Mouse (Mus musculus): ENCODE measurements around the gene Krr1. TPM values are rescaled to one million over a fixed set of nuclear protein-coding genes. Genes with fewer than 3 reads are reported as not detected.
A peak's percentile ranks its signal among the peaks of the same experiment; 100 is the strongest.

Krr1 gene
- polyA plus RNA-seq, 1 experiment = 24.0 TPM

DNA sequence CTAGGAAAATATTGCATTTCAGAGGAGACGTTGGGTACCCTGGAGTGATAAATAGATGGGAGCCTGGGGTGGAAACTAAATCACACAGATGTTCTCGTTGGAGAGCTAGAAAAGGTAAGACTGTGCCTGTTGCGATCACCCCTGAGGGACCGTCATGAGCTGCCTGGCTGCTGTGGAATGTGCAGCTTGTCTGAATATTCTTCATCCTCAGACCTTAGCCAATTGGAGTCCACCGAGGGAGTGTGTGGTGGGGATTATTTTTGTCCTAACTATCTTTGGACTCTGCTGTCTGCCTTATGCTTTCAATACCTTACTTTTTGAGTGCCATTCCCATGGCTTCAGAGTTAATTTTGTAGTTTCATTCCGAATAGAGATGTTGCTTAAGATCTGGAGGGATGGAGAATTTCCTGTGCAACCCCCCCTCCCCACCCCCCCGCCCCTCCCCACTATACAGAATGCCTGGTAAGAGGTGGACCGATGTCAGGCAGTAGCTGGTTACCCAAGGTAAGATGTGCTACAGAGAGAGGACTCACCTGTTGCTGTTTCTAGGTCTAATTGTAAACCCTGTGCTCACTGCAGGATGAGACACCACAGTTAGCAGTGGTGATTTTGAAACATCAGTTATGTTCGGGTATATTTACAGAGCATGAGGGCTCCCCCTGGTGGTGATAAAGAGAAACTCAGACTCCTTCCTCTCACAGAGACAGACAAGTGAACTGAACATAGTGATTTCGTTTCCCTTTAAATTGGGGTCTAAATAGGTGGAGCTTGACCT, 15.0 kb upstream of the Krr1 start:
- Histone ChIP-seq H3K4me1 (ENCODE audit: control insufficient read depth, insufficient read depth, low read length) (no peaks in the 10 kb centered on the region), H3K27ac (ENCODE audit: control insufficient read depth, insufficient read depth, low read depth, low read length, poor library complexity) (no peak overlapping the region), H3K4me3 (replicated peaks; ENCODE audit: control insufficient read depth, low read depth, low read length) (no peak overlapping the region)
- TF ChIP-seq CTCF (IDR thresholded peaks at IDR 0.05; ENCODE audit: control insufficient read depth, insufficient read depth, low read length) (peak; percentile 52), POLR2A (IDR thresholded peaks at IDR 0.05; ENCODE audit: borderline replicate concordance, control insufficient read depth, low read depth, low read length) (no peak)
- 59% methylated on average over 10 of the region's 10 CpGs for WGBS

DNA sequence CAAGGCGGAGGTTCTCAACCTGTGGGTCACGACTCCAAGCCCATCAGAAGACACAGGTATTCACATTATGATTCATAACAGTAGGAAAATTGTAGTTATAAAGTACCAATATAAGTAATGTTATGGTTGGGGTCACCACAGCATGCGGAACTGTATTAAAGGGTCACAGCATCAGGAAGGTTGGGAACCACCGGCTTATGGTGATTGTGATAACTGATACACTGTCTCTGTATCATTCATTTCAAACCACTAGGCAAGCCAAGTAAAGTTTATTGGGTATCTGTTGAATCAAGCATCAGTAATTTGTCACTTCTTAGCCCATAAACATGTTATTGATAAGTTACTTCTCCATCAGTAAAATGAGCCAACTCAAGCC, 14.4 kb upstream of the Krr1 start:
- no peak overlapping the region for H3K27ac ChIP-seq (ENCODE audit: control insufficient read depth, insufficient read depth, low read depth, low read length, poor library complexity)
- TF ChIP-seq POLR2A (IDR thresholded peaks at IDR 0.05; ENCODE audit: borderline replicate concordance, control insufficient read depth, low read depth, low read length) (no peak), CTCF (IDR thresholded peaks at IDR 0.05; ENCODE audit: control insufficient read depth, insufficient read depth, low read length) (no peak)
- no peak overlapping the region for H3K4me3 ChIP-seq (replicated peaks; ENCODE audit: control insufficient read depth, low read depth, low read length)
- 32% methylated on average over 4 of the region's 4 CpGs for WGBS
- no peaks in the 10 kb centered on the region for H3K4me1 ChIP-seq (ENCODE audit: control insufficient read depth, insufficient read depth, low read length)

DNA sequence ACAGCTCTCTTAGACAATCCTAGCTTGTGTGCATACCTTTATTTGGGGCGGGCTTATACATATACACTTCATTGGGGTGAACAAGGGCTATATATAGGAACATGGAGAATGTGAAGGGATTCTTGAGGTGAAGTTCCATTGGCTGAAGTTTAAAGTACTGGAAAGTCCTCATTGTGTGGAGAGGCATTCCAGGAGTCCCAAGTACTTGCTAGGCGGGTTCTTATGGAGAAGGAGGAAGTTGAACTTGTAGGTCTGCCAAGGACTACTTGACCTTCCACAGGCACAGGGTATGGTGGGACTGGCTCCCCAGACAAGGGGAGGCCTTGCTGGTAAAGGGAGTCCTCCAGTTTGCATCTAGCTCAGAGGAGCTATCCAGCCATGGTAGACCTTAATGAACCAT, 13.1 kb upstream of the Krr1 start:
- 56% methylated on average over 2 of the region's 2 CpGs for WGBS
- TF ChIP-seq POLR2A (IDR thresholded peaks at IDR 0.05; ENCODE audit: borderline replicate concordance, control insufficient read depth, low read depth, low read length) (no peak), CTCF (IDR thresholded peaks at IDR 0.05; ENCODE audit: control insufficient read depth, insufficient read depth, low read length) (no peak)
- Histone ChIP-seq H3K27ac (ENCODE audit: control insufficient read depth, insufficient read depth, low read depth, low read length, poor library complexity) (no peak overlapping the region), H3K4me1 (ENCODE audit: control insufficient read depth, insufficient read depth, low read length) (no peaks in the 10 kb centered on the region), H3K4me3 (replicated peaks; ENCODE audit: control insufficient read depth, low read depth, low read length) (no peak overlapping the region)

DNA sequence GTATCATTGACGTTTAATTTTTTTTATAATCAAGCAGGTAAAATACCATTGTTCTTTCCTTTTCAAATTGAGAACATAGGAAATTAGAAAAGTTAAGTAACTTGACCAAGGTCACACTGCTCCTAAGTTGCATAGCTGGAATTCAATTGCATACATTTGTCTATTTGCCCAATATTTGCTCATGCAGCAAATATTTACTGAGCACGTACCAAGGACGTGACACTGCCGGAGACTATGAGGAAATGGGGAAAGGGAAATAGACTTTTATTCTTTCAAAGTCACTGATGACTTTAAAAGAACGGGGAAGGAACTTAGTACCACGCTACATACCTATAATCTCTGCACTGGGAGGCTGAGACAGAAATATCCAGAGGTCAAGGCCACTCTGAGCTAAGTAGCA, 12.0 kb upstream of the Krr1 start:
- TF ChIP-seq POLR2A (IDR thresholded peaks at IDR 0.05; ENCODE audit: borderline replicate concordance, control insufficient read depth, low read depth, low read length) (no peak), CTCF (IDR thresholded peaks at IDR 0.05; ENCODE audit: control insufficient read depth, insufficient read depth, low read length) (no peak)
- no peak overlapping the region for H3K4me3 ChIP-seq (replicated peaks; ENCODE audit: control insufficient read depth, low read depth, low read length)
- 41% methylated on average over 6 of the region's 6 CpGs for WGBS
- H3K4me1 ChIP-seq (ENCODE audit: control insufficient read depth, insufficient read depth, low read length) = no peaks in the 10 kb centered on the region
- H3K27ac ChIP-seq (ENCODE audit: control insufficient read depth, insufficient read depth, low read depth, low read length, poor library complexity) = no peak overlapping the region

DNA sequence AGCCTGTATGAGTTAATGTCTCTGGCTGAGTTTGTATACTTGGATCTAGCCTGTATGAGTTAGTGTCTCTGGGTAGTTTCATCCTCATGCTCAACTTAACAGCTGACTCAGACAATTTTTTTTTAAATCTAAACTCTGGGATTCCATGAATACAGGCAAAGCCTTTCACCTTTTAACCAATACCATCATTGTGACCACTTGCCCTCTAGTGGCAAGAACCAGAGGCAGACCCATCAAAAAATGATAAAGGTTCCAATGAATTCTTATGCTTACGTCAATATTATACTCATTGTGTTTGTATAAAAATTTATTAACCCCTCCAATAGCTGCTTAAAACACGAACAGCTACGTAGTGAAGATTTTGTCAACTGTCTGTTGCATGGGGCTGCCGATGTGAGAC, 6.1 kb upstream of the Krr1 start:
- no peaks in the 10 kb centered on the region for H3K4me1 ChIP-seq (ENCODE audit: control insufficient read depth, insufficient read depth, low read length)
- H3K4me3 ChIP-seq (replicated peaks; ENCODE audit: control insufficient read depth, low read depth, low read length) = no peak overlapping the region
- TF ChIP-seq CTCF (IDR thresholded peaks at IDR 0.05; ENCODE audit: control insufficient read depth, insufficient read depth, low read length) (no peak), POLR2A (IDR thresholded peaks at IDR 0.05; ENCODE audit: borderline replicate concordance, control insufficient read depth, low read depth, low read length) (no peak)
- no peak overlapping the region for H3K27ac ChIP-seq (ENCODE audit: control insufficient read depth, insufficient read depth, low read depth, low read length, poor library complexity)
- WGBS = 54% methylated on average over 4 of the region's 4 CpGs

DNA sequence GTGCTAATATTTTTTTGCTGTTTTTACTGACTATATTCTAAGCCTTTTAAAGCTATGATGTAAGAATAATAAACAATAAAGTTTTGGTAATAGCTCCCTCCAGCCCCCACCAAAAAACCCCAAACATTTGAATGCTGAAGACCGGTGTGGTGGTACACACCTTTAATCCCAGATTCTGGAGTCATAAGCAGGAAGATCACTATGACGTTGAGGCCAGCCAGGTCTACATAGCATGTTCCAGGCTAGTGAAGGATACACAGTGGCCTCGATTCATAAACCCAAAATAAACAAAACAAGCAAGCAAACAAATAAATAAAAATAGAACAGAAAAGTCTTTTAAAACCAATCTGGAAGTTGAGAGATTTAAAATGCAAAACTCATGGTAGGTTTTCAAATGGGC, 535 bp upstream of the Krr1 start:
- Histone ChIP-seq H3K27ac (ENCODE audit: control insufficient read depth, insufficient read depth, low read depth, low read length, poor library complexity) (no peak overlapping the region), H3K4me3 (replicated peaks; ENCODE audit: control insufficient read depth, low read depth, low read length) (no peak overlapping the region), H3K4me1 (ENCODE audit: control insufficient read depth, insufficient read depth, low read length) (no peaks in the 10 kb centered on the region)
- 75% methylated on average over 3 of the region's 3 CpGs for WGBS
- TF ChIP-seq POLR2A (IDR thresholded peaks at IDR 0.05; ENCODE audit: borderline replicate concordance, control insufficient read depth, low read depth, low read length) = no peak
- no peak for TF ChIP-seq CTCF (IDR thresholded peaks at IDR 0.05; ENCODE audit: control insufficient read depth, insufficient read depth, low read length)

DNA sequence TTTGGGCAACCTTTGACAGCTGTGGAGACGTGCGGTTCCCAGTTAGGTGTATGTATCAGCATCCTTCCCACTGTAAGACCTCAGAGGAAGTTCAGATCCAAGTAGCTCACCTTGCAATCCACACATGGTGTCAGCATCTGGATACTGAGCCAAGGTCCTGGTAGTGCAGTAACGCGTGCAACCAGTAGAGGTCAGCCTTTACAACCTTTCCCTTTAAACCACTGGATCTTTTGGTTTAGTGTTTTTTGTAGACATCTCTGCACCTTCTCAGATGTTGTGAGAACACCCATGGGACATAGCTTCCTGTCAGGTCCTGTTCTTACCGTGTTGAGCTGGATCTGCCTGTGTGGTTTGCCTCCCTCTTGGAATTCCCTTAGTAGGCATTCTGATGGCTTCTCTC, 5.1 kb downstream of the Krr1 start:
- no peak overlapping the region for H3K4me3 ChIP-seq (replicated peaks; ENCODE audit: control insufficient read depth, low read depth, low read length)
- no peak overlapping the region for H3K27ac ChIP-seq (ENCODE audit: control insufficient read depth, insufficient read depth, low read depth, low read length, poor library complexity)
- no peaks in the 10 kb centered on the region for H3K4me1 ChIP-seq (ENCODE audit: control insufficient read depth, insufficient read depth, low read length)
- WGBS = 23% methylated on average over 5 of the region's 5 CpGs
- peak; percentile 69 for TF ChIP-seq CTCF (IDR thresholded peaks at IDR 0.05; ENCODE audit: control insufficient read depth, insufficient read depth, low read length)
- TF ChIP-seq POLR2A (IDR thresholded peaks at IDR 0.05; ENCODE audit: borderline replicate concordance, control insufficient read depth, low read depth, low read length) = no peak

DNA sequence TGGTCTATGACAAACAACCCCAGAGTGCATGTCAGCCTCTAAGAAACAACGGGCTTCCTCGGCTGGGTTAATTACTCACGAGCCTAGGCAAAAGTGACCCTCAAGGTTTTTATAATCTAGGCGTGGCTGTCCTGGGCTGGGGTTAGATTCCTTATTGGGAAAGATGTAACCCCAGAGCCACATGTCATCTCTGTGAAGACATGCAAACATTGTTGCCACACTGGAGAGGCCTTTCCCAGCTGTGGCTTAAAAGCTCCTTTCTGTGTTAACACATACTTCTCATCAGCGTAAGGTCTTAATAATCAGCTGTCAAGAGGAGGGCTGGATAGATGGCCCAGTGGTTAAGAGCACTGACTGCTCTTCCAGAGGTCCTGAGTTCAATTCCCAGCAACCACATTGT, 10.6 kb downstream of the Krr1 start:
- TF ChIP-seq CTCF (IDR thresholded peaks at IDR 0.05; ENCODE audit: control insufficient read depth, insufficient read depth, low read length) (no peak), POLR2A (IDR thresholded peaks at IDR 0.05; ENCODE audit: borderline replicate concordance, control insufficient read depth, low read depth, low read length) (no peak)
- Histone ChIP-seq H3K27ac (ENCODE audit: control insufficient read depth, insufficient read depth, low read depth, low read length, poor library complexity) (no peak overlapping the region), H3K4me3 (replicated peaks; ENCODE audit: control insufficient read depth, low read depth, low read length) (no peak overlapping the region), H3K4me1 (ENCODE audit: control insufficient read depth, insufficient read depth, low read length) (no peaks in the 10 kb centered on the region; the same call in 1 of the 2 replicates)
- 45% methylated on average over 5 of the region's 5 CpGs for WGBS

DNA sequence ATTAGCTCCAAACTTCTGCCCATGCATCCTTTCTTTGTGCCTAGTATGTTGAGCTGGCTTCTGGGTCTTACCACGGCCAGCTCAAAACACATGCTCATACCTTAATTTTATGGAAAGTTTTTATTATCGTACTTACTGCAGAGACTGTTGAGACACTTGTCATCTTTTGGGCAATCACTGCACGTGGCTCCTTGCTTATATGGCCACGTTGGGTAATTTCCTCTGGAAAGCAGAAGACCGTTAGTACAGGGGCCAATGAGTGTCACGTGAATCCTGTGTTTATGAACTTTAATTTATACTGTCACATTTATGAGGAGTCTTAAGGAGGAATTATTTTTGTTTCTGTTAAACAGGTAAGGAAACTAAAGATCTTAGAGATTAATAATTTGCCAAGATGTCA, 14.0 kb downstream of the Krr1 start:
- Histone ChIP-seq H3K4me3 (replicated peaks; ENCODE audit: control insufficient read depth, low read depth, low read length) (no peak overlapping the region), H3K4me1 (ENCODE audit: control insufficient read depth, insufficient read depth, low read length) (no peaks in the 10 kb centered on the region; the same call in 1 of the 2 replicates), H3K27ac (ENCODE audit: control insufficient read depth, insufficient read depth, low read depth, low read length, poor library complexity) (peak overlapping the region; percentile 79)
- no peak for TF ChIP-seq POLR2A (IDR thresholded peaks at IDR 0.05; ENCODE audit: borderline replicate concordance, control insufficient read depth, low read depth, low read length)
- no peak for TF ChIP-seq CTCF (IDR thresholded peaks at IDR 0.05; ENCODE audit: control insufficient read depth, insufficient read depth, low read length)
- 31% methylated on average over 6 of the region's 6 CpGs for WGBS

Data from bone marrow, adult 2 months (tissue).